Mouse (Mus musculus) limb, embryonic 15.5 days (tissue): ENCODE measurements at regions not wholly inside any gene's neighbourhood (a gene's known extent, or its start where the extent isn't known, plus 50 kb on each side); places are given as distances from the start of the nearest gene placed in this dataset.

Experiments
- ATAC-seq: fragments of 200-750 bp; cut with Nextera tagmentation; 2 replicates; pipeline ENCODE4 v1.8.0; 2017; ENCODE audit warnings: low read depth, moderate TSS enrichment; ENCODE audit not compliant: insufficient number of reproducible peaks, low FRiP score, low TSS enrichment
- H3K27ac ChIP-seq: fragments of 300-500 bp; sonication (generic); 2 replicates; pipeline ENCODE4 v1.5.1; 2015; ENCODE audit warnings: moderate library complexity, mild to moderate bottlenecking, inconsistent platforms
- H3K27me3 ChIP-seq: fragments of 300-500 bp; sonication (generic); 2 replicates; pipeline ENCODE4 v1.6.1; 2015; ENCODE audit warnings: inconsistent platforms
- H3K36me3 ChIP-seq: fragments of 300-500 bp; sonication (generic); 2 replicates; pipeline ENCODE4 v1.6.1; 2015; ENCODE audit warnings: inconsistent platforms
- H3K4me1 ChIP-seq: fragments of 300-500 bp; sonication (generic); 2 replicates; pipeline ENCODE4 v1.6.1; 2015; ENCODE audit warnings: inconsistent platforms
- H3K4me2 ChIP-seq: fragments of 300-500 bp; sonication (generic); 2 replicates; pipeline ENCODE4 v1.6.1; 2015; ENCODE audit warnings: mild to moderate bottlenecking, inconsistent platforms
- H3K4me3 ChIP-seq: fragments of 300-500 bp; sonication (generic); 2 replicates; pipeline ENCODE4 v1.5.1; 2015; ENCODE audit warnings: mild to moderate bottlenecking, inconsistent platforms
- H3K9ac ChIP-seq: fragments of 300-500 bp; sonication (generic); 2 replicates; pipeline ENCODE4 v1.6.1; 2015; ENCODE audit warnings: inconsistent platforms
- H3K9me3 ChIP-seq: fragments of 300-500 bp; sonication (generic); 2 replicates; pipeline ENCODE4 v1.6.1; 2016; ENCODE audit warnings: inconsistent platforms
- WGBS: fragments of 180-500 bp; shearing (Covaris S2); methylation state at CpG from one replicate; pipeline ENCODE4 v1.1.7; 2015; 5-methylcytosine and 5-hydroxymethylcytosine counted together

- no peak overlapping the region for H3K4me2 ChIP-seq
- H3K36me3 ChIP-seq = no peaks in the 10 kb centered on the region
- H3K9ac ChIP-seq = no peak overlapping the region
- peaks cover 16% of the 10 kb centered on the region for H3K4me1 ChIP-seq
- no peak overlapping the region for H3K27ac ChIP-seq
- H3K4me3 ChIP-seq = no peak overlapping the region
- no peaks in the 10 kb centered on the region for H3K9me3 ChIP-seq
- ATAC-seq = no peak
- WGBS = 86% methylated on average over 1 of the region's 1 CpGs
- no peaks in the 10 kb centered on the region for H3K27me3 ChIP-seq
Measured at GRCm38 (mm10) chr1:126993061-126993640, 162.6 kb upstream of the Nckap5 start.

DNA sequence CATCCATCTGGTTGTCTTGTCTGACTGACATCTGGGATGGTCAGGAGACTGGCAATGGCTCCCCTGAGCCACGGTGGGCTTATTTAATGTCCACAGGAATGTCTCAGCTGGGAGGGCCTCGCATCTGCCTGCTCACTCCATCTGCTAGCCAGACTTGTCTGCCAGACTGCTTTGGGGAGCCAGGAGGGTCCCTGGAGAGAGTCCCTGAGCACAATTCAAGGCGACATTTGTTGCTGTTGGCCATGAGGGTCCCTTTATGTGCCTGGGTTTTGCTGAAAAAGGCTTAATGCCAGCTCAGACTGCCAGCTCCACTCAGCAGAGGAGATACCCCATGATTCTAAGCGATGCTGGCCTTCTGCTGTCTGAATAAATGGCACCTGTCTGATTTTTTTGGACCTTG, 161.8 kb upstream of the Nckap5 start:
- Histone ChIP-seq H3K4me3 (no peak overlapping the region), H3K9ac (no peak overlapping the region), H3K9me3 (no peaks in the 10 kb centered on the region), H3K4me2 (no peak overlapping the region), H3K36me3 (no peaks in the 10 kb centered on the region), H3K4me1 (peaks cover 16% of the 10 kb centered on the region), H3K27ac (no peak overlapping the region), H3K27me3 (no peaks in the 10 kb centered on the region)
- ATAC-seq = no peak
- 47% methylated on average over 4 of the region's 4 CpGs for WGBS

- Histone ChIP-seq H3K27ac (no peak overlapping the region), H3K4me1 (no peaks in the 10 kb centered on the region; the same call in 1 of the 2 replicates), H3K4me3 (no peak overlapping the region), H3K27me3 (no peaks in the 10 kb centered on the region), H3K9ac (no peak overlapping the region), H3K36me3 (no peaks in the 10 kb centered on the region), H3K9me3 (no peaks in the 10 kb centered on the region), H3K4me2 (no peak overlapping the region)
- 71% methylated on average over 5 of the region's 5 CpGs for WGBS
- ATAC-seq = no peak
Measured at GRCm38 (mm10) chr1:126982805-126983204, 152.2 kb upstream of the Nckap5 start.

GRCm38 (mm10) chr1:126980311-126980710, 149.7 kb upstream of the Nckap5 start:
- Histone ChIP-seq H3K9ac (no peak overlapping the region), H3K4me1 (no peaks in the 10 kb centered on the region; the same call in 1 of the 2 replicates), H3K9me3 (no peaks in the 10 kb centered on the region), H3K27me3 (no peaks in the 10 kb centered on the region), H3K4me2 (no peak overlapping the region), H3K4me3 (no peak overlapping the region), H3K36me3 (no peaks in the 10 kb centered on the region), H3K27ac (no peak overlapping the region)
- no peak for ATAC-seq
- 95% methylated on average over 14 of the region's 14 CpGs for WGBS

DNA sequence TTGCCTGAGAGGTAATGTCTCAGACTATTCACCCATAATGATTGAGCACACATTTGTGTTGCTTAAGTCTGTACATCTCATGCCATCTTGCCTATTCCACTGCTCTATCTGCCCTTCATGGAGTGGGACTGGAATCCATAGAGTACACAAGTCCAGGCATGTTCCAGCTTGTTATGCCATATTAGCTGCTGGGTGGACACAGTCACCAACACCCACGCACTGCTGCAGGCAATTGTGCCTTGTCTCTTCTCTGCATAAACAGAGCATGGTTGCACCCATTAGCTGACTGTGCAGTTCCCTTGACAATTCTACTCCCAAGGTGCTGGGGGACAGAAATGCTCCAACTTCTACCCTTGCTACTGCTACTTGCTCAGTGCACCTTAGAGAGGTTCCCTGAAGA, 143.3 kb upstream of the Nckap5 start:
- WGBS = 80% methylated on average over 1 of the region's 1 CpGs

GRCm38 (mm10) chr1:126971777-126972421, 141.3 kb upstream of the Nckap5 start:
- H3K9ac ChIP-seq = no peak overlapping the region
- no peaks in the 10 kb centered on the region for H3K4me1 ChIP-seq
- 60% methylated on average over 10 of the region's 10 CpGs for WGBS
- H3K27me3 ChIP-seq = no peaks in the 10 kb centered on the region
- H3K9me3 ChIP-seq = no peaks in the 10 kb centered on the region
- no peak overlapping the region for H3K27ac ChIP-seq
- H3K4me2 ChIP-seq = no peak overlapping the region
- no peak overlapping the region for H3K4me3 ChIP-seq
- ATAC-seq = no peak
- no peaks in the 10 kb centered on the region for H3K36me3 ChIP-seq

More for the DNA sequence above, 143.3 kb upstream of the Nckap5 start:
- Histone ChIP-seq H3K9me3 (no peaks in the 10 kb centered on the region), H3K27me3 (no peaks in the 10 kb centered on the region), H3K27ac (no peak overlapping the region), H3K4me3 (no peak overlapping the region), H3K4me2 (no peak overlapping the region), H3K9ac (no peak overlapping the region), H3K4me1 (no peaks in the 10 kb centered on the region), H3K36me3 (no peaks in the 10 kb centered on the region)
- no peak for ATAC-seq

- no peak overlapping the region for H3K9ac ChIP-seq
- H3K27ac ChIP-seq = no peak overlapping the region
- no peak overlapping the region for H3K4me3 ChIP-seq
- no peaks in the 10 kb centered on the region for H3K9me3 ChIP-seq
- no peak for ATAC-seq
- H3K4me1 ChIP-seq = no peaks in the 10 kb centered on the region
- H3K4me2 ChIP-seq = no peak overlapping the region
- no peaks in the 10 kb centered on the region for H3K27me3 ChIP-seq
- no peaks in the 10 kb centered on the region for H3K36me3 ChIP-seq
- WGBS = 73% methylated on average over 1 of the region's 1 CpGs
Measured at GRCm38 (mm10) chr1:126971118-126971517, 140.5 kb upstream of the Nckap5 start.

GRCm38 (mm10) chr1:126966394-126966793, 135.8 kb upstream of the Nckap5 start:
- H3K9ac ChIP-seq = no peak overlapping the region
- no peaks in the 10 kb centered on the region for H3K27me3 ChIP-seq
- no peak overlapping the region for H3K4me3 ChIP-seq
- no peaks in the 10 kb centered on the region for H3K4me1 ChIP-seq
- H3K9me3 ChIP-seq = no peaks in the 10 kb centered on the region
- ATAC-seq = no peak
- no peak overlapping the region for H3K4me2 ChIP-seq
- H3K27ac ChIP-seq = no peak overlapping the region
- no peaks in the 10 kb centered on the region for H3K36me3 ChIP-seq

- H3K4me2 ChIP-seq = no peak overlapping the region
- H3K9ac ChIP-seq = no peak overlapping the region
- no peaks in the 10 kb centered on the region for H3K27me3 ChIP-seq
- 63% methylated on average over 12 of the region's 12 CpGs for WGBS
- H3K4me3 ChIP-seq = no peak overlapping the region
- no peaks in the 10 kb centered on the region for H3K9me3 ChIP-seq
- no peaks in the 10 kb centered on the region for H3K36me3 ChIP-seq
- H3K4me1 ChIP-seq = no peaks in the 10 kb centered on the region
- no peak overlapping the region for H3K27ac ChIP-seq
- no peak for ATAC-seq
Measured at GRCm38 (mm10) chr1:126955839-126956720, 125.5 kb upstream of the Nckap5 start.

- H3K9ac ChIP-seq = no peak overlapping the region
- WGBS = 97% methylated on average over 1 of the region's 1 CpGs
- H3K9me3 ChIP-seq = no peaks in the 10 kb centered on the region
- H3K27ac ChIP-seq = no peak overlapping the region
- H3K4me3 ChIP-seq = no peak overlapping the region
- no peaks in the 10 kb centered on the region for H3K4me1 ChIP-seq
- no peaks in the 10 kb centered on the region for H3K36me3 ChIP-seq
- H3K27me3 ChIP-seq = no peaks in the 10 kb centered on the region
- no peak overlapping the region for H3K4me2 ChIP-seq
- no peak for ATAC-seq
Measured at GRCm38 (mm10) chr1:126947860-126948259, 117.3 kb upstream of the Nckap5 start.

GRCm38 (mm10) chr1:126932658-126933057, 102.1 kb upstream of the Nckap5 start:
- no peaks in the 10 kb centered on the region for H3K36me3 ChIP-seq
- no peak for ATAC-seq
- H3K4me2 ChIP-seq = no peak overlapping the region
- no peak overlapping the region for H3K4me3 ChIP-seq
- H3K9me3 ChIP-seq = no peaks in the 10 kb centered on the region
- 48% methylated on average over 4 of the region's 4 CpGs for WGBS
- H3K4me1 ChIP-seq = peaks cover 15% of the 10 kb centered on the region
- no peaks in the 10 kb centered on the region for H3K27me3 ChIP-seq
- no peak overlapping the region for H3K9ac ChIP-seq
- H3K27ac ChIP-seq = no peak overlapping the region

GRCm38 (mm10) chr1:126931754-126932153, 101.2 kb upstream of the Nckap5 start:
- no peak overlapping the region for H3K4me2 ChIP-seq
- 0 out of 2 replicates have a peak, but pooled peaks have one; percentile 40 for ATAC-seq
- H3K9me3 ChIP-seq = no peaks in the 10 kb centered on the region
- 3% methylated on average over 6 of the region's 6 CpGs for WGBS
- no peak overlapping the region for H3K9ac ChIP-seq
- peaks cover 15% of the 10 kb centered on the region for H3K4me1 ChIP-seq
- H3K27ac ChIP-seq = no peak overlapping the region
- H3K36me3 ChIP-seq = no peaks in the 10 kb centered on the region
- no peak overlapping the region for H3K4me3 ChIP-seq
- no peaks in the 10 kb centered on the region for H3K27me3 ChIP-seq
